7 mouse cellular contexts compared by ENCODE assay signal in genomic region chr2:51148065-51148407, GRCm38 (mm10). TPM values are rescaled to one million over a fixed set of nuclear protein-coding genes. Genes with fewer than 3 reads are reported as not detected.
DNase-seq lines count a peak whose midpoint lies in the region; ATAC-seq and TF ChIP-seq lines count a peak whose summit lies in the region.

No protein-coding gene starts in this region.

- TF ChIP-seq POLR2A in liver, adult 2 months (IDR thresholded peaks at IDR 0.05; ENCODE audit: extremely low read depth, insufficient read depth, low read length): no peak

- H3K9me3 ChIP-seq in embryonic facial prominence, embryonic 14.5 days (ENCODE audit: control insufficient read depth, low read length): no peaks in the 10 kb centered on the region
- no peaks in the 10 kb centered on the region for H3K9me3 ChIP-seq in intestine, embryonic 14.5 days (ENCODE audit: control insufficient read depth, low read length)
- no peaks in the 10 kb centered on the region for H3K9me3 ChIP-seq in neural tube, embryonic 12.5 days

- peaks cover 14% of the 10 kb centered on the region for H3K4me1 ChIP-seq in liver, adult 2 months (ENCODE audit: control insufficient read depth, insufficient read depth, low read length)
- peaks cover 15% of the 10 kb centered on the region for H3K4me1 ChIP-seq in embryonic facial prominence, embryonic 14.5 days (ENCODE audit: control insufficient read depth, insufficient read depth, low read length)
- peaks cover 22% of the 10 kb centered on the region for H3K4me1 ChIP-seq in intestine, embryonic 14.5 days (replicated peaks; ENCODE audit: control insufficient read depth, insufficient read depth, low read length)
- peaks cover 21% of the 10 kb centered on the region for H3K4me1 ChIP-seq in neural tube, embryonic 12.5 days

- peak; percentile 54 for DNase-seq in liver, adult 2 months (ENCODE audit: extremely low read depth, low read depth, low spot score)
- no peak for DNase-seq in liver
- DNase-seq in embryonic facial prominence, embryonic 14.5 days (ENCODE audit: low spot score): peak; percentile 42
- no peak for DNase-seq in intestine, embryonic 14.5 days (ENCODE audit: low spot score)
- DNase-seq in urinary bladder, adult 2 months (ENCODE audit: low spot score): no peak

- H3K36me3 ChIP-seq in liver, adult 2 months (ENCODE audit: control insufficient read depth, insufficient read depth, low read length): no peaks in the 10 kb centered on the region
- H3K36me3 ChIP-seq in embryonic facial prominence, embryonic 14.5 days (ENCODE audit: control insufficient read depth, insufficient read depth, low read length): peaks cover 9% of the 10 kb centered on the region; the same call in 1 of the 2 replicates
- H3K36me3 ChIP-seq in intestine, embryonic 14.5 days (ENCODE audit: control insufficient read depth, insufficient read depth, low read length): peaks cover 8% of the 10 kb centered on the region
- peaks cover 5% of the 10 kb centered on the region for H3K36me3 ChIP-seq in neural tube, embryonic 12.5 days

- H3K79me2 ChIP-seq in liver, adult 2 months (ENCODE audit: control insufficient read depth, insufficient read depth, low read length): peaks cover 20% of the 10 kb centered on the region; the same call in 1 of the 2 replicates

- H3K4me3 ChIP-seq in liver, adult 2 months (ENCODE audit: insufficient read depth, low read depth, low read length): peak overlapping the region; percentile 82
- peak overlapping the region; percentile 97 for H3K4me3 ChIP-seq in embryonic facial prominence, embryonic 14.5 days (ENCODE audit: low read depth, low read length)
- H3K4me3 ChIP-seq in intestine, embryonic 14.5 days (ENCODE audit: low read depth, low read length): peak overlapping the region; percentile 92
- peak overlapping the region; percentile 98 for H3K4me3 ChIP-seq in neural tube, embryonic 12.5 days

- H3K9ac ChIP-seq in liver, adult 2 months (ENCODE audit: low read depth, low read length): peak overlapping the region; percentile 96
- H3K9ac ChIP-seq in embryonic facial prominence, embryonic 14.5 days (ENCODE audit: low read depth, low read length): peak overlapping the region; percentile 97
- H3K9ac ChIP-seq in intestine, embryonic 14.5 days (ENCODE audit: low read length): peak overlapping the region; percentile 95
- peak overlapping the region; percentile 98 for H3K9ac ChIP-seq in neural tube, embryonic 12.5 days

- H3K4me2 ChIP-seq in embryonic facial prominence, embryonic 14.5 days (ENCODE audit: low read depth, low read length): peak overlapping the region; percentile 70
- H3K4me2 ChIP-seq in intestine, embryonic 14.5 days (ENCODE audit: low read length): peak overlapping the region; percentile 65
- peak overlapping the region; percentile 72 for H3K4me2 ChIP-seq in neural tube, embryonic 12.5 days (replicated peaks)

- no peak for TF ChIP-seq CTCF in liver, adult 2 months (IDR thresholded peaks at IDR 0.05; ENCODE audit: low read depth, low read length)

- H3K27me3 ChIP-seq in liver, adult 2 months (ENCODE audit: control insufficient read depth, insufficient read depth, low read length): no peaks in the 10 kb centered on the region
- H3K27me3 ChIP-seq in embryonic facial prominence, embryonic 14.5 days (replicated peaks; ENCODE audit: control insufficient read depth, insufficient read depth, low read length): no peaks in the 10 kb centered on the region
- no peaks in the 10 kb centered on the region for H3K27me3 ChIP-seq in intestine, embryonic 14.5 days (replicated peaks; ENCODE audit: control insufficient read depth, insufficient read depth, low read length)
- no peaks in the 10 kb centered on the region for H3K27me3 ChIP-seq in neural tube, embryonic 12.5 days (replicated peaks)

- under 1% methylated on average over 20 of the region's 20 CpGs for WGBS in liver, adult 2 months
- under 1% methylated on average over 20 of the region's 20 CpGs for WGBS in embryonic facial prominence, embryonic 14.5 days
- WGBS in intestine, embryonic 14.5 days: 0% methylated on average over 20 of the region's 20 CpGs
- WGBS in neural tube, embryonic 12.5 days: 0% methylated on average over 20 of the region's 20 CpGs

- peak overlapping the region; percentile 97 for H3K27ac ChIP-seq in liver, adult 2 months (replicated peaks; ENCODE audit: insufficient read depth, low read depth, low read length)
- peak overlapping the region; percentile 93 for H3K27ac ChIP-seq in embryonic facial prominence, embryonic 14.5 days (replicated peaks; ENCODE audit: low read depth, low read length)
- H3K27ac ChIP-seq in intestine, embryonic 14.5 days (ENCODE audit: low read depth): peak overlapping the region; percentile 92
- H3K27ac ChIP-seq in neural tube, embryonic 12.5 days: peak overlapping the region; percentile 91

- ATAC-seq in embryonic facial prominence, embryonic 14.5 days (ENCODE audit: low read depth): no peak
- ATAC-seq in intestine, embryonic 14.5 days (replicated peaks; ENCODE audit: low FRiP score, low TSS enrichment, low read depth): peak; percentile 44; the same call in 1 of the 2 replicates
- peak; percentile 18; the same call in 1 of the 2 replicates for ATAC-seq in neural tube, embryonic 12.5 days (ENCODE audit: low FRiP score, low read depth)
- ATAC-seq in frontal cortex, adult (ENCODE audit: low TSS enrichment): no peak

RNA-seq across cellular contexts. Expression of gene Rnd3, which starts 0.9 kb away (rescaled TPM):
- total RNA-seq in liver, adult 2 months (2014; rRNA removed): 16.2 and 16.7 TPM in 2 replicates
- polyA plus RNA-seq in liver, adult 2 months (2012; rRNA removed): 1.9 and 2.4 TPM in 2 replicates
- 99.7 and 116 TPM in 2 replicates for polyA plus RNA-seq in embryonic facial prominence, embryonic 14.5 days (2014; fragmentation: Nextera tagmentation; extraction: Ambion mirVana)
- 85.0 and 104 TPM in 2 replicates for polyA plus RNA-seq in intestine, embryonic 14.5 days (2014; fragmentation: Nextera tagmentation; extraction: Ambion mirVana)
- 257 and 270 TPM in 2 replicates for polyA plus RNA-seq in neural tube, embryonic 12.5 days (2016; fragmentation: Nextera tagmentation; extraction: Ambion mirVana)
- 32.0 and 41.7 TPM in 2 replicates for polyA plus RNA-seq in urinary bladder, adult 2 months (2012; rRNA removed)

Comparison
In these comparisons a context has a peak if more than half of its experiments do, and no peak if none do; other contexts are left out.
1. DNase-seq: peak in liver, adult 2 months (single experiment) and embryonic facial prominence, embryonic 14.5 days (single experiment); none in liver (single experiment), intestine, embryonic 14.5 days (single experiment) and urinary bladder, adult 2 months (single experiment).
2. ATAC-seq: peak in intestine, embryonic 14.5 days (single experiment) and neural tube, embryonic 12.5 days (single experiment); none in embryonic facial prominence, embryonic 14.5 days (single experiment) and frontal cortex, adult (single experiment).
3. Peak in every context shown above with its lines, with median percentiles within 50 percentile points of each other: H3K27ac ChIP-seq, H3K4me3 ChIP-seq, H3K9ac ChIP-seq and H3K4me2 ChIP-seq.